Mouse (Mus musculus) heart, postnatal 0 days (tissue): ENCODE data around the gene Xrcc6. TPM values are rescaled to one million over a fixed set of nuclear protein-coding genes. Genes with fewer than 3 reads are reported as not detected.
A peak's percentile ranks its signal among the peaks of the same experiment; 100 is the strongest.

ENCODE experiments used
- ATAC-seq: fragments of 200-750 bp; cut with Nextera tagmentation; 2 replicates; pipeline ENCODE4 v1.8.0; 2017; ENCODE audit warnings: low read depth, moderate number of reproducible peaks, moderate library complexity; ENCODE audit not compliant: insufficient read depth
- DNase-seq: peaks from one replicate; pipeline ENCODE4 v3.0.0-alpha.2; 2016; ENCODE audit warnings: low spot score
- H3K27ac ChIP-seq: fragments of 300-500 bp; sonication (generic); 2 replicates; pipeline ENCODE4 v1.5.1; 2014; ENCODE audit warnings: low read depth, mild to moderate bottlenecking
- H3K27me3 ChIP-seq: fragments of 300-500 bp; sonication (generic); 2 replicates; pipeline ENCODE4 v1.6.1; 2014; ENCODE audit warnings: low read length, mixed read lengths; ENCODE audit not compliant: control insufficient read depth, insufficient read depth
- H3K36me3 ChIP-seq: fragments of 300-500 bp; sonication (generic); replicated peaks from 2 replicates; pipeline ENCODE4 v1.6.1; 2014; ENCODE audit warnings: low read length, mixed read lengths; ENCODE audit not compliant: control insufficient read depth, insufficient read depth
- H3K4me1 ChIP-seq: fragments of 300-500 bp; sonication (generic); 2 replicates; pipeline ENCODE4 v1.6.1; 2014; ENCODE audit warnings: antibody characterized with exemption; ENCODE audit not compliant: control insufficient read depth, insufficient read depth
- H3K4me2 ChIP-seq: fragments of 300-500 bp; sonication (generic); 2 replicates; pipeline ENCODE4 v1.6.1; 2014; ENCODE audit warnings: low read depth, mild to moderate bottlenecking, low read length, moderate library complexity
- H3K4me3 ChIP-seq: fragments of 300-500 bp; sonication (generic); 2 replicates; pipeline ENCODE4 v1.5.1; 2014; ENCODE audit warnings: low read depth, low read length
- H3K9ac ChIP-seq: fragments of 300-500 bp; sonication (generic); replicated peaks from 2 replicates; pipeline ENCODE4 v1.6.1; 2014; ENCODE audit warnings: low read depth, low read length, mixed read lengths
- H3K9me3 ChIP-seq: fragments of 300-500 bp; sonication (generic); replicated peaks from 2 replicates; pipeline ENCODE4 v1.6.1; 2016; ENCODE audit warnings: low read length; ENCODE audit not compliant: control insufficient read depth
- CTCF ChIP-seq: IDR thresholded peaks from 2 replicates; pipeline ENCODE4 v1.5.1; 2016; ENCODE audit warnings: antibody characterized with exemption, control low read depth, low read depth
- EP300 ChIP-seq: IDR thresholded peaks from 2 replicates; pipeline ENCODE4 v1.6.1; 2016; ENCODE audit warnings: antibody characterized with exemption, low read depth
- WGBS: fragments of 180-500 bp; shearing (Covaris S2); extraction: QIAGEN DNeasy Blood & Tissue Kit; methylation state at CpG from one replicate; pipeline ENCODE4 v1.1.7; 2014; 5-methylcytosine and 5-hydroxymethylcytosine counted together
- polyA plus RNA-seq: library from polyadenylated mRNA; unstranded; fragments of >200 nt; fragmentation: Nextera tagmentation; extraction: Ambion mirVana; gene quantifications from 2 replicates; pipeline ENCODE4 v1.2.1, GENCODE M21; 2015
- total RNA-seq: library from RNA; depleted of rRNA; stranded (reverse); fragments of >200 nt; gene quantifications from 2 replicates; pipeline ENCODE4 v1.2.3, GENCODE M21; 2014; ENCODE audit warnings: low replicate concordance; rRNA removed

Xrcc6 gene
- total RNA-seq (25.2 and 37.2 TPM in 2 replicates), polyA plus RNA-seq (36.8 and 39.0 TPM in 2 replicates)

- no peak within 1 kb of the TSS for H3K27ac ChIP-seq
- TF ChIP-seq EP300 = no peak
- TF ChIP-seq CTCF = no peak
- no peaks in the 10 kb centered on the region for H3K27me3 ChIP-seq
- H3K36me3 ChIP-seq = 0 out of 2 replicates have a peak, but pooled peaks cover 3% of the 10 kb centered on the region
- H3K4me3 ChIP-seq = no peak within 1 kb of the TSS
- WGBS = 73% methylated on average over 3 of the region's 3 CpGs
- no peak for DNase-seq
- ATAC-seq = no peak
- no peak within 1 kb of the TSS for H3K9ac ChIP-seq
- H3K4me1 ChIP-seq = 0 out of 2 replicates have a peak, but pooled peaks cover 9% of the 10 kb centered on the region
- no peak within 1 kb of the TSS for H3K4me2 ChIP-seq
- no peaks in the 10 kb centered on the region for H3K9me3 ChIP-seq
Observed at GRCm38 (mm10) chr15:81987646-81988045, at the start of gene Xrcc6. Gene Xrcc6, plus strand, starts transcription at chr15:81987835.

GRCm38 (mm10) chr15:81938246-81938645 lies 49.4 kb upstream of the Xrcc6 start:
- WGBS = 29% methylated on average over 2 of the region's 2 CpGs
- Histone ChIP-seq H3K4me2 (no peak overlapping the region), H3K4me1 (peaks cover 14% of the 10 kb centered on the region; the same call in 1 of the 2 replicates), H3K36me3 (no peaks in the 10 kb centered on the region), H3K27ac (no peak overlapping the region), H3K9ac (no peak overlapping the region), H3K4me3 (no peak overlapping the region), H3K27me3 (0 out of 2 replicates have a peak, but pooled peaks cover 2% of the 10 kb centered on the region), H3K9me3 (no peaks in the 10 kb centered on the region)
- TF ChIP-seq EP300 (no peak), CTCF (peak; percentile 62)
- ATAC-seq = no peak
- DNase-seq = no peak

- H3K4me2 ChIP-seq = no peak overlapping the region
- H3K36me3 ChIP-seq = no peaks in the 10 kb centered on the region
- 75% methylated on average over 10 of the region's 10 CpGs for WGBS
- TF ChIP-seq CTCF (no peak), EP300 (no peak)
- H3K9me3 ChIP-seq = no peaks in the 10 kb centered on the region
- H3K4me1 ChIP-seq = peaks cover 14% of the 10 kb centered on the region; the same call in 1 of the 2 replicates
- no peak overlapping the region for H3K9ac ChIP-seq
- H3K27me3 ChIP-seq = 0 out of 2 replicates have a peak, but pooled peaks cover 4% of the 10 kb centered on the region
- H3K4me3 ChIP-seq = no peak overlapping the region
- ATAC-seq (no peak), DNase-seq (no peak)
- no peak overlapping the region for H3K27ac ChIP-seq
Observed at GRCm38 (mm10) chr15:81939157-81939715, 48.4 kb upstream of the Xrcc6 start.

GRCm38 (mm10) chr15:81939774-81940173 lies 47.9 kb upstream of the Xrcc6 start:
- Histone ChIP-seq H3K4me2 (no peak overlapping the region), H3K9ac (no peak overlapping the region), H3K9me3 (no peaks in the 10 kb centered on the region), H3K4me3 (no peak overlapping the region), H3K4me1 (peaks cover 14% of the 10 kb centered on the region; the same call in 1 of the 2 replicates), H3K27me3 (0 out of 2 replicates have a peak, but pooled peaks cover 4% of the 10 kb centered on the region), H3K36me3 (no peaks in the 10 kb centered on the region), H3K27ac (no peak overlapping the region)
- whole genome bisulfite sequencing = 81% methylated on average over 4 of the region's 4 CpGs
- no peak for ATAC-seq
- TF ChIP-seq CTCF (no peak), EP300 (no peak)
- no peak for DNase-seq

- H3K27ac ChIP-seq = no peak overlapping the region
- peaks cover 14% of the 10 kb centered on the region; the same call in 1 of the 2 replicates for H3K4me1 ChIP-seq
- 0 out of 2 replicates have a peak, but pooled peaks cover 4% of the 10 kb centered on the region for H3K27me3 ChIP-seq
- no peaks in the 10 kb centered on the region for H3K36me3 ChIP-seq
- no peak for ATAC-seq
- 86% methylated on average over 5 of the region's 5 CpGs for WGBS
- H3K4me2 ChIP-seq = no peak overlapping the region
- H3K4me3 ChIP-seq = no peak overlapping the region
- TF ChIP-seq EP300 = no peak
- no peak for TF ChIP-seq CTCF
- no peak overlapping the region for H3K9ac ChIP-seq
- H3K9me3 ChIP-seq = no peaks in the 10 kb centered on the region
- DNase-seq = no peak
Observed at GRCm38 (mm10) chr15:81940219-81940618, 47.4 kb upstream of the Xrcc6 start.
